ENCODE assay signal across 11 mouse cellular contexts in the genomic region with DNA sequence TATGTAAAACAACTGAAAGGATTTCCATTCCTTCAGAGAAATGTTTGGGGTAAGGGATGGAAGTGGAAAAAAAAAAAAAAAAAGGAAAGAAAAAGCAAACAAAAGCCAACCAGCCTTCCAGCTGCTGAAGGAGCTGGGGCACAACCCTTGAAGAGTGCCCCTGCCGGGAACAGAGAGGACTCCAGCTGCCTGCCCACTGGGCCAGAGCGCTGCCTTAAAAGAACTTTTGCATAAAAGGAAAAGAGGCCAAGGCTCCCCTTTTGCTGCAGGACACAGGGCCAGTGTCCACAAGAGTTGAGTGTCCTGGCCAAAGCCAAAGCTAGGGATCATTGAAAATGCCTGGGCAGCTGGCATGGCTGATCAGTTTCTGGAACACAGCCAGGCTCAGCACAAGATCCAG. TPM values are rescaled to one million over a fixed set of nuclear protein-coding genes. Genes with fewer than 3 reads are reported as not detected.
A peak's percentile ranks its signal among the peaks of the same experiment; 100 is the strongest.
DNase-seq lines count a peak whose midpoint lies in the region; ATAC-seq and TF ChIP-seq lines count a peak whose summit lies in the region.
"Had no signal": no experiment of that assay in that cellular context is flagged by ENCODE, and none has a peak within 500 bp of the region (broad histone marks: within the 10 kb centered on the region; RNA-seq: fewer than 3 reads in every experiment).

No protein-coding gene starts in this region.

- no peaks in the 10 kb centered on the region for H3K27me3 ChIP-seq in embryonic facial prominence, embryonic 13.5 days
- H3K27me3 ChIP-seq in hindbrain, postnatal 0 days (ENCODE audit: insufficient read depth, low read length) = no peaks in the 10 kb centered on the region
- no peaks in the 10 kb centered on the region for H3K27me3 ChIP-seq in neural tube, embryonic 12.5 days (replicated peaks)
- H3K27me3 ChIP-seq: limb, embryonic 15.5 days had no signal

- no peaks in the 10 kb centered on the region for H3K9me3 ChIP-seq in embryonic facial prominence, embryonic 13.5 days
- H3K9me3 ChIP-seq in hindbrain, postnatal 0 days (ENCODE audit: low read length) = no peaks in the 10 kb centered on the region
- no peaks in the 10 kb centered on the region for H3K9me3 ChIP-seq in neural tube, embryonic 12.5 days
- H3K9me3 ChIP-seq: limb, embryonic 15.5 days had no signal

- peak; percentile 28 for DNase-seq in layer of hippocampus, adult 11-12 months (ENCODE audit: low spot score)
- DNase-seq in layer of hippocampus, postnatal 25 days (ENCODE audit: extremely low spot score in 1 of 2, low spot score in 1 of 2) = no peak
- peak; percentile 68 for DNase-seq in hindbrain, postnatal 0 days (ENCODE audit: low spot score)
- DNase-seq in spleen, postnatal 10 days (ENCODE audit: low spot score in 2 of 2) = no peak
- no peak for DNase-seq in cerebellum, adult 8-10 months
- DNase-seq in thymus, postnatal 14 days = no peak
- DNase-seq: cerebellum, postnatal 25 days had no signal

- no peak for ATAC-seq in embryonic facial prominence, embryonic 13.5 days (ENCODE audit: insufficient number of reproducible peaks, insufficient read depth, low FRiP score, low TSS enrichment, low read depth)
- peak; percentile 69; the same call in 1 of the 2 replicates for ATAC-seq in hindbrain, postnatal 0 days
- ATAC-seq in neural tube, embryonic 12.5 days (ENCODE audit: low FRiP score, low read depth) = peak; percentile 45; the same call in 1 of the 2 replicates

- peaks cover 30% of the 10 kb centered on the region for H3K4me1 ChIP-seq in embryonic facial prominence, embryonic 13.5 days
- no peaks in the 10 kb centered on the region for H3K4me1 ChIP-seq in hindbrain, postnatal 0 days (ENCODE audit: insufficient read depth, low read length)
- peaks cover 6% of the 10 kb centered on the region; the same call in 1 of the 2 replicates for H3K4me1 ChIP-seq in neural tube, embryonic 12.5 days

- H3K4me2 ChIP-seq in embryonic facial prominence, embryonic 13.5 days = no peak overlapping the region; the same call in 1 of the 2 replicates
- no peak overlapping the region for H3K4me2 ChIP-seq in hindbrain, postnatal 0 days (ENCODE audit: low read depth, low read length)
- no peak overlapping the region for H3K4me2 ChIP-seq in neural tube, embryonic 12.5 days (replicated peaks)
- H3K4me2 ChIP-seq: limb, embryonic 15.5 days had no signal

- peak; percentile 31 for TF ChIP-seq CTCF in hindbrain, postnatal 0 days (IDR thresholded peaks at IDR 0.05; ENCODE audit: low read depth)

- no peaks in the 10 kb centered on the region for H3K36me3 ChIP-seq in embryonic facial prominence, embryonic 13.5 days
- H3K36me3 ChIP-seq in hindbrain, postnatal 0 days (ENCODE audit: insufficient read depth, low read length) = no peaks in the 10 kb centered on the region
- H3K36me3 ChIP-seq in neural tube, embryonic 12.5 days = no peaks in the 10 kb centered on the region
- H3K36me3 ChIP-seq: limb, embryonic 15.5 days had no signal

- H3K9ac ChIP-seq in embryonic facial prominence, embryonic 13.5 days = no peak overlapping the region
- H3K9ac ChIP-seq in hindbrain, postnatal 0 days (replicated peaks; ENCODE audit: low read length) = no peak overlapping the region
- no peak overlapping the region for H3K9ac ChIP-seq in neural tube, embryonic 12.5 days
- H3K9ac ChIP-seq: limb, embryonic 15.5 days had no signal

- 28% methylated on average over 2 of the region's 2 CpGs for WGBS in embryonic facial prominence, embryonic 13.5 days
- 6% methylated on average over 2 of the region's 2 CpGs for WGBS in hindbrain, postnatal 0 days
- WGBS in neural tube, embryonic 12.5 days = 0% methylated on average over 2 of the region's 2 CpGs

- peak overlapping the region; percentile 66 for H3K27ac ChIP-seq in embryonic facial prominence, embryonic 13.5 days
- H3K27ac ChIP-seq in hindbrain, postnatal 0 days = no peak overlapping the region
- H3K27ac ChIP-seq in neural tube, embryonic 12.5 days = no peak overlapping the region
- H3K27ac ChIP-seq: limb, embryonic 15.5 days had no signal

- no peak overlapping the region for H3K4me3 ChIP-seq in embryonic facial prominence, embryonic 13.5 days
- H3K4me3 ChIP-seq in hindbrain, postnatal 0 days (ENCODE audit: low read length) = no peak overlapping the region
- no peak overlapping the region for H3K4me3 ChIP-seq in neural tube, embryonic 12.5 days
- H3K4me3 ChIP-seq: limb, embryonic 15.5 days had no signal

RNA-seq across cellular contexts. Expression of a gene that starts 7.1 kb away (rescaled TPM):
- total RNA-seq in layer of hippocampus, postnatal 25 days (2021) = 10 to 100 TPM; 75.8 to 82.7 TPM
- 22.5 and 46.4 TPM in 2 replicates for polyA plus RNA-seq in embryonic facial prominence, embryonic 13.5 days (2015; fragmentation: Nextera tagmentation; extraction: Ambion mirVana)
- total RNA-seq in hindbrain, postnatal 0 days (2014; rRNA removed) = 9.9 and 11.2 TPM in 2 replicates
- 11.9 and 13.5 TPM in 2 replicates for polyA plus RNA-seq in hindbrain, postnatal 0 days (2015; fragmentation: Nextera tagmentation; extraction: Ambion mirVana)
- polyA plus RNA-seq in neural tube, embryonic 12.5 days (2016; fragmentation: Nextera tagmentation; extraction: Ambion mirVana) = 20.3 and 26.8 TPM in 2 replicates
- total RNA-seq: neutrophil, adult 5-6 weeks had no signal

RNA-seq across cellular contexts. Expression of a gene that starts 35.5 kb away (rescaled TPM):
- 10 to 100 TPM; 17.8 to 18.5 TPM for total RNA-seq in layer of hippocampus, postnatal 25 days (2021)
- 31.4 and 33.9 TPM in 2 replicates for polyA plus RNA-seq in embryonic facial prominence, embryonic 13.5 days (2015; fragmentation: Nextera tagmentation; extraction: Ambion mirVana)
- 19.0 and 36.7 TPM in 2 replicates for total RNA-seq in hindbrain, postnatal 0 days (2014; rRNA removed)
- 15.0 and 19.2 TPM in 2 replicates for polyA plus RNA-seq in hindbrain, postnatal 0 days (2015; fragmentation: Nextera tagmentation; extraction: Ambion mirVana)
- polyA plus RNA-seq in neural tube, embryonic 12.5 days (2016; fragmentation: Nextera tagmentation; extraction: Ambion mirVana) = 27.5 and 27.9 TPM in 2 replicates

Comparison
In these comparisons a context has a peak if more than half of its experiments do, and no peak if none do; other contexts are left out.
1. DNase-seq: peak in layer of hippocampus, adult 11-12 months (single experiment) and hindbrain, postnatal 0 days (single experiment); none in layer of hippocampus, postnatal 25 days (0 of 2), spleen, postnatal 10 days (0 of 2), cerebellum, adult 8-10 months (single experiment) and thymus, postnatal 14 days (single experiment).